In the genomic region with DNA sequence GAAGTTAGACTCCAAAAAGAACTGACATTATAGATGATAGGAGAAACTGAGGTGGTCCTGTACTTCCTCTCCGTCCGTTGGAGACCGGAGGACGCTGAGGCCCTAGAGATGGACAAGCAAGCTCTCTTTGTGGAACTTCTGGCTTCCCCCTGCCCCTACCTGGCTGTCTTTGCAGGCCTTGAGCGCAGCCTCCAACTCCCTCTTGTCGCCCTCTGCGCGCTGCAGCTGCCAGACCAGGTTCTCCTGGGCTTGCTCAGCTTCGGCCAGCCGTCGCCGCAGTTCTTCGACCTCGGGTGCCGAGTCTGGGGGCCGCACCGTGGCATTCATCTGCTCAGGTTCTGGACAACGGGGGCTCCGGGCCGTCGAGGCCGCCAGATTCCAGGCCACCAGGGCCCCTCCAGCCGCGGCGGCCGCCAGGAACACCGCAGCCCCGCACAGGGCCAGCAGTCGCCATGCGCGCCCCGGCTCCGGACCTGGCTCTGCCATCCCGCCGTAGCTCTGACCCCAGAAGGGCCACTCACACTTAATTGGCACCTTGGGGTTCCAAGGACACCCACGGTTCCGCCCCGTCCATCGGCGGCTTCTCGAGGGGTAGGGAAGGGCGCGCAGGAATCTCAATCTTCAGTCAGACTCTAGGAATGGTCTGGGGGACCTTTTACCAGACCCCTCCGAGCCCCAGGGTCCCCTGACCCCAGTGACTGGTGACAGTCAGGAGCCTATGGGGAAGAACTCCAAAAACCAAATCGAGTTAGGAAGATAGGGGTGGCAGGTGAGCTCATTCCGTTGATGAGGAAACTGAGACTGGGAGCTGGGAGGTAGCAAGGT, we compare ENCODE assay signal across 14 mouse cellular contexts. TPM values are rescaled to one million over a fixed set of nuclear protein-coding genes. Genes with fewer than 3 reads are reported as not detected.
DNase-seq lines count a peak whose midpoint lies in the region; ATAC-seq and TF ChIP-seq lines count a peak whose summit lies in the region.
"Had no signal": no experiment of that assay in that cellular context is flagged by ENCODE, and none has a peak within 500 bp of the region (broad histone marks: within the 10 kb centered on the region; RNA-seq: fewer than 3 reads in every experiment).

A gene (minus strand): TSS at position 486 of the 825 bp plus-strand sequence.

- H3K27me3 ChIP-seq in heart, embryonic 11.5 days (ENCODE audit: control insufficient read depth, insufficient read depth, low read length): peaks cover 12% of the 10 kb centered on the region
- peaks cover 70% of the 10 kb centered on the region for H3K27me3 ChIP-seq in hindbrain, embryonic 13.5 days

- peak within 1 kb of the TSS; percentile 20 for H3K4me3 ChIP-seq in heart, embryonic 11.5 days (ENCODE audit: low read depth, low read length)
- peak within 1 kb of the TSS; percentile 49 to 52 for H3K4me3 ChIP-seq in ES-E14 (ENCODE audit: insufficient read depth in 1 of 2, low read depth in 1 of 2, low read length in 2 of 2, poor library complexity in 1 of 2, severe bottlenecking in 1 of 2)
- peak within 1 kb of the TSS; percentile 11; the same call in 1 of the 2 replicates for H3K4me3 ChIP-seq in hindbrain, embryonic 13.5 days
- no peak within 1 kb of the TSS for H3K4me3 ChIP-seq in macrophage (ENCODE audit: inconsistent target)

- no peaks in the 10 kb centered on the region for H3K9me3 ChIP-seq in heart, embryonic 11.5 days (replicated peaks; ENCODE audit: control insufficient read depth, low read length)
- H3K9me3 ChIP-seq in ES-E14 (ENCODE audit: control insufficient read depth, insufficient read depth, low read depth, low read length): no peaks in the 10 kb centered on the region
- no peaks in the 10 kb centered on the region for H3K9me3 ChIP-seq in hindbrain, embryonic 13.5 days

- in situ Hi-C loops in ES-E14 (cut with MboI; ENCODE audit: low sequenced_read_pairs in 2 of 2, unreplicated experiment in 2 of 2): no loop called here

- peaks cover 22% of the 10 kb centered on the region for H3K4me1 ChIP-seq in heart, embryonic 11.5 days (ENCODE audit: control insufficient read depth, insufficient read depth, low read length)
- peaks cover 5 to 27% of the 10 kb centered on the region in 2 experiments for H3K4me1 ChIP-seq in ES-E14 (ENCODE audit: control insufficient read depth in 2 of 2, insufficient read depth in 2 of 2, low read length in 2 of 2, poor library complexity in 1 of 2)
- H3K4me1 ChIP-seq in hindbrain, embryonic 13.5 days (replicated peaks): peaks cover 17% of the 10 kb centered on the region

- H3K27ac ChIP-seq in heart, embryonic 11.5 days (ENCODE audit: low read depth, low read length): peak within 1 kb of the TSS; percentile 75
- peak within 1 kb of the TSS; percentile 76 for H3K27ac ChIP-seq in ES-E14 (ENCODE audit: insufficient read depth, low read depth, low read length, poor library complexity, severe bottlenecking)
- no peak within 1 kb of the TSS for H3K27ac ChIP-seq in hindbrain, embryonic 13.5 days
- peak within 1 kb of the TSS; percentile 19 for H3K27ac ChIP-seq in macrophage

- H3K36me3 ChIP-seq in heart, embryonic 11.5 days (ENCODE audit: control insufficient read depth, insufficient read depth, low read length): no peaks in the 10 kb centered on the region
- H3K36me3 ChIP-seq in ES-E14 (ENCODE audit: control insufficient read depth, insufficient read depth, low read length, poor library complexity, severe bottlenecking): no peaks in the 10 kb centered on the region; the same call in 1 of the 2 replicates
- H3K36me3 ChIP-seq in hindbrain, embryonic 13.5 days: no peaks in the 10 kb centered on the region
- H3K36me3 ChIP-seq in macrophage (ENCODE audit: inconsistent target): no peaks in the 10 kb centered on the region

- peak within 1 kb of the TSS; percentile 2; the same call in 1 of the 2 replicates for H3K9ac ChIP-seq in heart, embryonic 11.5 days (ENCODE audit: low read depth, low read length)
- peak within 1 kb of the TSS; percentile 60 for H3K9ac ChIP-seq in ES-E14 (ENCODE audit: insufficient read depth, low read depth, low read length, poor library complexity, severe bottlenecking)
- no peak within 1 kb of the TSS for H3K9ac ChIP-seq in hindbrain, embryonic 13.5 days

- no peak for ATAC-seq in heart, embryonic 11.5 days (replicated peaks; ENCODE audit: insufficient number of reproducible peaks, low FRiP score, low TSS enrichment)
- ATAC-seq in hindbrain, embryonic 13.5 days (ENCODE audit: low FRiP score): no peak
- ATAC-seq in erythroid progenitor cell, adult 5-6 weeks (replicated peaks; ENCODE audit: low FRiP score, poor library complexity, severe bottlenecking): no peak
- ATAC-seq: activated CD4-positive, CD25-positive, alpha-beta regulatory T cell, adult 4 months; CD4-positive, CD25-positive, alpha-beta regulatory T cell, adult 4 months had no signal

- intact Hi-C loops in heart, postnatal 14 days (cut with DNase I): no loop called here
- intact Hi-C loops in left cerebral cortex, postnatal 36 days (cut with DNase I): no loop called here
- intact Hi-C loops in gastrocnemius, postnatal 14 days (cut with DNase I; ENCODE audit: low total_unique reads): no loop called here

- 7% methylated on average over 46 of the region's 46 CpGs for WGBS in heart, embryonic 11.5 days (ENCODE audit: insufficient replicate concordance)
- WGBS in hindbrain, embryonic 13.5 days: 9% methylated on average over 46 of the region's 46 CpGs
- 84% methylated on average over 21 of the region's 46 CpGs for WGBS in macrophage (ENCODE audit: missing documents)

- no peak for DNase-seq in heart, postnatal 14 days
- no peak for DNase-seq in ES-E14 (ENCODE audit: low read depth, low spot score)
- no peak for DNase-seq in left cerebral cortex, postnatal 36 days (ENCODE audit: low spot score in 2 of 2)
- DNase-seq in gastrocnemius, postnatal 14 days: no peak
- DNase-seq: cerebellum, adult 11 months; kidney, postnatal 14 days had no signal

- peak within 1 kb of the TSS; percentile 55 for H3K4me2 ChIP-seq in heart, embryonic 11.5 days
- H3K4me2 ChIP-seq in hindbrain, embryonic 13.5 days: no peak within 1 kb of the TSS

- no peaks in the 10 kb centered on the region for H3K79me2 ChIP-seq in macrophage (ENCODE audit: inconsistent target)

TF ChIP-seq in ES-E14, 5 proteins besides CTCF, POLR2A, EP300 and RAD21:
- no peak for TF ChIP-seq ZC3H11A (IDR thresholded peaks at IDR 0.05; ENCODE audit: borderline replicate concordance, low read depth, low read length)
- no peak for TF ChIP-seq ZNF384 (IDR thresholded peaks at IDR 0.05; ENCODE audit: low read depth, low read length)
- TF ChIP-seq MAFK (IDR thresholded peaks at IDR 0.05; ENCODE audit: insufficient read depth, low read depth, low read length): no peak
- TF ChIP-seq CHD2 (IDR thresholded peaks at IDR 0.05; ENCODE audit: low read depth, low read length): no peak
- TF ChIP-seq HCFC1 (IDR thresholded peaks at IDR 0.05; ENCODE audit: borderline replicate concordance, insufficient read depth, low read length): no peak

RNA-seq across cellular contexts. Expression of the gene that starts here (rescaled TPM):
- polyA plus RNA-seq in heart, embryonic 11.5 days (2014; fragmentation: Nextera tagmentation; extraction: Ambion mirVana): 0.55 and 1.3 TPM in 2 replicates
- under 1 TPM in 1 of 2 experiments, not detected in 1; 0.12 TPM for total RNA-seq in heart, postnatal 14 days (2021)
- total RNA-seq in ES-E14 (2012; rRNA removed): 2.4 and 2.6 TPM in 2 replicates
- polyA plus RNA-seq in hindbrain, embryonic 13.5 days (2015; fragmentation: Nextera tagmentation; extraction: Ambion mirVana): 0.31 and 0.49 TPM in 2 replicates
- 1 to 10 TPM in 13 of 26 experiments, under 1 TPM in 5, not detected in 8; 0.25 to 9.9 (median 5.7) TPM for total RNA-seq in macrophage (2018; cell fraction: chromatin; rRNA removed)
- total RNA-seq in macrophage (2018; cell fraction: cytosol; rRNA removed): under 1 TPM in 14 of 26 experiments, not detected in 12; 0.05 to 0.75 (median 0.41) TPM
- total RNA-seq in macrophage (2018; cell fraction: nucleus; rRNA removed): 1 to 10 TPM in 14 of 26 experiments, under 1 TPM in 5, not detected in 7; 0.36 to 6.2 (median 3.3) TPM
- polyA plus RNA-seq in macrophage (2018): 0.12 to 0.17 TPM in 2 of 3 replicates, not detected in the other
- not detected for total RNA-seq in left cerebral cortex, postnatal 36 days (2021)
- not detected in 2 replicates for total RNA-seq in erythroid progenitor cell, adult 5-6 weeks (2015; ENCODE audit: low replicate concordance)
- total RNA-seq in erythroid progenitor cell, adult 5-6 weeks (2017; ENCODE audit: low replicate concordance): not detected in 2 replicates
- total RNA-seq in gastrocnemius, postnatal 14 days (2021): under 1 TPM in 1 of 2 experiments, not detected in 1; 0.33 TPM
- total RNA-seq: megakaryocyte-erythroid progenitor cell, adult 5-6 weeks had no signal
- polyA plus RNA-seq: activated CD4-positive, CD25-positive, alpha-beta regulatory T cell, adult 4 months; CD4-positive, CD25-positive, alpha-beta regulatory T cell, adult 4 months; small intestine, adult 2 months had no signal
